Mouse (Mus musculus) olfactory bulb, adult 2 months (tissue): ENCODE results near the gene Nudt19.

Experiments used
- CTCF ChIP-seq: fragments of 200-500 bp; IDR thresholded peaks from 2 replicates; pipeline ENCODE4 v1.5.1; 2012; ENCODE audit warnings: low read depth, mild to moderate bottlenecking, low read length, moderate library complexity; ENCODE audit not compliant: insufficient read depth
- POLR2A ChIP-seq: fragments of 200-500 bp; IDR thresholded peaks from 2 replicates; pipeline ENCODE4 v1.6.1; 2012; ENCODE audit warnings: mild to moderate bottlenecking, low read depth, low read length, moderate library complexity; ENCODE audit not compliant: insufficient read depth

DNA sequence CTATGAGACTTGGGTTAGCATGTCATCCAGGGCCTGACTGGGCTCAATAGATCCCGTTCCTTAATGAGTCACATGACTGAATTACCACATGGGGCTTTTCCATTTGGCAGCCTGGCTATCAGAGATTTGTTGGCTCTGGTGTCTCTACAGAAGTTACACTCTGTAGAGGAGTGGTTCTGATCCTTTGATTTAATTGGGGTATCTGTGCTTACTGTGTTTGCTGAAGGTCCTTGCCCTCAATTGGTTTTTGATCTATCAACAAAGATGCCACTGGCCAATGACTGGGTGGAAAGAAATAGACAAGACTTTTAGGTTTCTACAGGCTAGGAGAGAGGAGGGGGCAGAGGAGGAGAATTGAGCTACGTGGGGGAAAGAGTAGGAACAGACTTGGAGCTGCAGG lies 2.6 kb upstream of the Nudt19 start:
- TF ChIP-seq POLR2A (no peak), CTCF (no peak)
